Mouse (Mus musculus): ENCODE data around the gene Krt79.

Gene Krt79

GRCm38 (mm10) chr15:101940274-101940829 lies at the start of gene Krt79:
Gene Krt79, minus strand, starts transcription at chr15:101940324.
- no peak for DNase-seq (ENCODE audit: inconsistent age in 2 of 2, low spot score in 1 of 2)

- DNase-seq (ENCODE audit: inconsistent age in 2 of 2, low spot score in 1 of 2), result no peak
These were observed 48.6 kb upstream of the Krt79 start for GRCm38 (mm10) chr15:101988714-101989113.

- DNase-seq (ENCODE audit: inconsistent age in 2 of 2, low spot score in 1 of 2), result peak; percentile 82 to 95
These were observed 48.0 kb upstream of the Krt79 start for GRCm38 (mm10) chr15:101988119-101988518.

GRCm38 (mm10) chr15:101984746-101985145 lies 44.6 kb upstream of the Krt79 start:
- DNase-seq (ENCODE audit: inconsistent age in 2 of 2, low spot score in 1 of 2), result no peak

GRCm38 (mm10) chr15:101983949-101984601 lies 44.0 kb upstream of the Krt79 start:
- peak; percentile 91 to 98 for DNase-seq (ENCODE audit: inconsistent age in 2 of 2, low spot score in 1 of 2)

GRCm38 (mm10) chr15:101983315-101983948 lies 43.3 kb upstream of the Krt79 start:
- DNase-seq (ENCODE audit: inconsistent age in 2 of 2, low spot score in 1 of 2), result peak in 1 of 2 experiments; percentile 11

GRCm38 (mm10) chr15:101980849-101981248 lies 40.7 kb upstream of the Krt79 start:
- DNase-seq (ENCODE audit: inconsistent age in 2 of 2, low spot score in 1 of 2), result no peak

- peak; percentile 96 to 97 for DNase-seq (ENCODE audit: inconsistent age in 2 of 2, low spot score in 1 of 2)
These were observed 37.1 kb upstream of the Krt79 start for GRCm38 (mm10) chr15:101977043-101977726.

- DNase-seq (ENCODE audit: inconsistent age in 2 of 2, low spot score in 1 of 2), result peak; percentile 53 to 86
These were observed 36.5 kb upstream of the Krt79 start for GRCm38 (mm10) chr15:101976641-101977040.

GRCm38 (mm10) chr15:101976023-101976422 lies 35.9 kb upstream of the Krt79 start:
- DNase-seq (ENCODE audit: inconsistent age in 2 of 2, low spot score in 1 of 2), result peak; percentile 40 to 54

- peak in 1 of 2 experiments; percentile 45 for DNase-seq (ENCODE audit: inconsistent age in 2 of 2, low spot score in 1 of 2)
These were observed 34.1 kb upstream of the Krt79 start for GRCm38 (mm10) chr15:101974083-101974845.

GRCm38 (mm10) chr15:101973414-101974077 lies 33.4 kb upstream of the Krt79 start:
- DNase-seq (ENCODE audit: inconsistent age in 2 of 2, low spot score in 1 of 2), result peak; percentile 92 to 99

GRCm38 (mm10) chr15:101970536-101970935 lies 30.4 kb upstream of the Krt79 start:
- peak; percentile 33 to 76 for DNase-seq (ENCODE audit: inconsistent age in 2 of 2, low spot score in 1 of 2)

- DNase-seq (ENCODE audit: inconsistent age in 2 of 2, low spot score in 1 of 2), result no peak
These were observed 26.7 kb upstream of the Krt79 start for GRCm38 (mm10) chr15:101966808-101967207.

GRCm38 (mm10) chr15:101958891-101959290 lies 18.8 kb upstream of the Krt79 start:
- no peak for DNase-seq (ENCODE audit: inconsistent age in 2 of 2, low spot score in 1 of 2)

GRCm38 (mm10) chr15:101954187-101954586 lies 14.1 kb upstream of the Krt79 start, which contains the start of gene Krt78:
Gene Krt78, minus strand, starts transcription at chr15:101954287.
- no peak for DNase-seq (ENCODE audit: inconsistent age in 2 of 2, low spot score in 1 of 2)

- no peak for DNase-seq (ENCODE audit: inconsistent age in 2 of 2, low spot score in 1 of 2)
These were observed 12.8 kb upstream of the Krt79 start for GRCm38 (mm10) chr15:101952733-101953474.

- DNase-seq (ENCODE audit: inconsistent age in 2 of 2, low spot score in 1 of 2), result no peak
These were observed 5.3 kb upstream of the Krt79 start for GRCm38 (mm10) chr15:101945430-101945829.

GRCm38 (mm10) chr15:101941948-101942347 lies 1.8 kb upstream of the Krt79 start:
- peak; percentile 19 to 41 for DNase-seq (ENCODE audit: inconsistent age in 2 of 2, low spot score in 1 of 2)

Measured in adrenal gland, adult (tissue).